Mouse (Mus musculus): ENCODE results near the gene Capg.

Gene Capg

GRCm38 (mm10) chr6:72544283-72544987 lies at the start of gene Capg:
Capg (plus strand) TSS chr6:72544391.
- peak; percentile 72 to 76 for DNase-seq

- DNase-seq = no peak
These were observed 45.2 kb upstream of the Capg start for GRCm38 (mm10) chr6:72498950-72499349.

GRCm38 (mm10) chr6:72503309-72503708 lies 40.9 kb upstream of the Capg start:
- no peak for DNase-seq

- peak in 1 of 2 experiments; percentile 66 for DNase-seq
These were observed 40.3 kb upstream of the Capg start for GRCm38 (mm10) chr6:72503939-72504338.

GRCm38 (mm10) chr6:72506104-72506503 lies 38.1 kb upstream of the Capg start:
- no peak for DNase-seq

- no peak for DNase-seq
These were observed 35.6 kb upstream of the Capg start for GRCm38 (mm10) chr6:72508596-72508995.

- no peak for DNase-seq
These were observed 34.2 kb upstream of the Capg start for GRCm38 (mm10) chr6:72509872-72510435.

- no peak for DNase-seq
These were observed 33.3 kb upstream of the Capg start for GRCm38 (mm10) chr6:72510686-72511421.

GRCm38 (mm10) chr6:72512386-72513070 lies 31.7 kb upstream of the Capg start:
- peak; percentile 89 to 93 for DNase-seq

GRCm38 (mm10) chr6:72513071-72513440 lies 31.1 kb upstream of the Capg start:
- DNase-seq = no peak

- DNase-seq = no peak
These were observed 28.5 kb upstream of the Capg start for GRCm38 (mm10) chr6:72515644-72516043.

- no peak for DNase-seq
These were observed 25.3 kb upstream of the Capg start for GRCm38 (mm10) chr6:72518842-72519241.

GRCm38 (mm10) chr6:72519303-72519702 lies 24.9 kb upstream of the Capg start:
- DNase-seq = no peak

- peak; percentile 28 to 42 for DNase-seq
These were observed 24.1 kb upstream of the Capg start for GRCm38 (mm10) chr6:72519892-72520663.

GRCm38 (mm10) chr6:72520904-72521303 lies 23.3 kb upstream of the Capg start:
- no peak for DNase-seq

- DNase-seq = no peak
These were observed 22.6 kb upstream of the Capg start, which contains the start of gene Sh2d6 for GRCm38 (mm10) chr6:72521607-72522006. Sh2d6 (minus strand) TSS chr6:72521707.

- DNase-seq = no peak
These were observed 21.9 kb upstream of the Capg start for GRCm38 (mm10) chr6:72522288-72522687.

GRCm38 (mm10) chr6:72523222-72523621 lies 21.0 kb upstream of the Capg start:
- DNase-seq = no peak

- no peak for DNase-seq
These were observed 20.0 kb upstream of the Capg start for GRCm38 (mm10) chr6:72524160-72524559.

GRCm38 (mm10) chr6:72527070-72527469 lies 17.1 kb upstream of the Capg start:
- no peak for DNase-seq

GRCm38 (mm10) chr6:72528410-72529151 lies 15.6 kb upstream of the Capg start:
- no peak for DNase-seq

GRCm38 (mm10) chr6:72532580-72532979 lies 11.6 kb upstream of the Capg start:
- DNase-seq = no peak

All from lung, postnatal 4 days (tissue).